Mouse (Mus musculus): ENCODE data around the gene Mis18bp1. TPM values are rescaled to one million over a fixed set of nuclear protein-coding genes. Genes with fewer than 3 reads are reported as not detected.
A peak's percentile ranks its signal among the peaks of the same experiment; 100 is the strongest.
"Not testable (repeated sequence)": the region's sequence is repeated elsewhere in the genome, so short reads cannot be mapped to it uniquely, and the experiment has no call there.

Mis18bp1 gene
- total and polyA plus RNA-seq, 3 experiments = 20.0 to 21.2 TPM; not detected in 1

GRCm38 (mm10) chr12:65187365-65187764 is 15.0 kb upstream of the Mis18bp1 start:
- peak; percentile 25 for DNase-seq (ENCODE audit: low read depth, low spot score)
- Histone ChIP-seq H3K4me1 (ENCODE audit: control insufficient read depth in 1 of 2, insufficient read depth in 2 of 2, low read length in 2 of 2) (no peaks in the 10 kb centered on the region), H3K27ac (ENCODE audit: control insufficient read depth, low read depth, low read length) (no peak overlapping the region), H3K9me3 (replicated peaks; ENCODE audit: insufficient read depth, low read length) (no peaks in the 10 kb centered on the region), H3K4me3 (ENCODE audit: control insufficient read depth in 1 of 2, insufficient read depth in 1 of 2, low read depth in 2 of 2, low read length in 2 of 2) (no peak overlapping the region), H3K79me2 (ENCODE audit: control insufficient read depth, insufficient read depth, low read length, poor library complexity) (no peaks in the 10 kb centered on the region), H3K9ac (ENCODE audit: control insufficient read depth, low read depth, low read length, poor library complexity, severe bottlenecking) (no peak overlapping the region), H3K27me3 (ENCODE audit: control insufficient read depth in 1 of 2, insufficient read depth in 2 of 2, low read length in 2 of 2) (no peaks in the 10 kb centered on the region), H3K36me3 (ENCODE audit: control insufficient read depth in 1 of 2, insufficient read depth in 2 of 2, low read length in 2 of 2) (no peaks in the 10 kb centered on the region)
- TF ChIP-seq CTCF (IDR thresholded peaks at IDR 0.05 in 2 of 3, conservative IDR thresholded peaks at IDR 0.05 in 1 of 3; ENCODE audit: control insufficient read depth in 1 of 3, insufficient read depth in 1 of 3, low read depth in 2 of 3, low read length in 3 of 3, poor library complexity in 1 of 3, severe bottlenecking in 1 of 3) (peak in 1 of 3 experiments; percentile 49; a peak in 3 of 6 replicates), KAT2A (conservative IDR thresholded peaks at IDR 0.05; ENCODE audit: low read depth, low read length) (no peak), SMC3 (IDR thresholded peaks at IDR 0.05; ENCODE audit: low read depth, low read length) (peak; percentile 51), RAD21 (IDR thresholded peaks at IDR 0.05; ENCODE audit: low read depth, low read length) (peak; percentile 66), POLR2A (IDR thresholded peaks at IDR 0.05; ENCODE audit: control insufficient read depth in 1 of 2, insufficient read depth in 1 of 2, low read depth in 1 of 2, low read length in 2 of 2, poor library complexity in 1 of 2) (no peak), ZC3H11A (IDR thresholded peaks at IDR 0.05; ENCODE audit: low read depth, low read length) (peak; percentile 38)

DNA sequence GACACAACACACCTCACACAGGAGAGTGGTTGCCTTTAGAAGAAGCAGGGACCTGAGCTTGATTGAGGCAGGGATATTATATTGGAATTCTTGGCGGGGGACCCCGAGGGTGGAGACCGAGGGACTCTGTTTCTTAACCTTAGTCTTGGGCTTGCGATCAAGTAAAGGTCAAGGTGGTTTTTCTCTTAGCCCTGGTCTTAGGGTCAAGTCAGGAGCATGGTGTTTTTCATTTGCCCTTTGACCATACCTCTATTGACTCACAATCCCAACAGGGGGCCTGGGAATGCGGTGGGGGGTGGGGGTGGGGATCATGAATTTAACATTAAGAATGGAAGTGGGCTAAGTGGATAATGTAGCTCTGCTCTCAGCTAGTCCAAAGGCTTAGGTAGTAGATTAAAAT is 1.3 kb upstream of the Mis18bp1 start:
- peaks cover 0 to 16% of the 10 kb centered on the region in 2 experiments; a peak in 2 of 4 replicates for H3K36me3 ChIP-seq (ENCODE audit: control insufficient read depth in 1 of 2, insufficient read depth in 2 of 2, low read length in 2 of 2)
- no peak overlapping the region for H3K9ac ChIP-seq (ENCODE audit: control insufficient read depth, low read depth, low read length, poor library complexity, severe bottlenecking)
- H3K9me3 ChIP-seq (replicated peaks; ENCODE audit: insufficient read depth, low read length) = no peaks in the 10 kb centered on the region
- DNase-seq (ENCODE audit: low read depth, low spot score) = no peak
- H3K27me3 ChIP-seq (ENCODE audit: control insufficient read depth in 1 of 2, insufficient read depth in 2 of 2, low read length in 2 of 2) = no peaks in the 10 kb centered on the region
- peak overlapping the region in 1 of 2 experiments; percentile 87; a peak in 3 of 4 replicates for H3K4me3 ChIP-seq (ENCODE audit: control insufficient read depth in 1 of 2, insufficient read depth in 1 of 2, low read depth in 2 of 2, low read length in 2 of 2)
- H3K79me2 ChIP-seq (ENCODE audit: control insufficient read depth, insufficient read depth, low read length, poor library complexity) = peaks cover 30% of the 10 kb centered on the region
- no peak for TF ChIP-seq NRF1 (IDR thresholded peaks at IDR 0.05; ENCODE audit: insufficient read depth, low read depth, low read length, poor library complexity, severe bottlenecking)
- no peak for TF ChIP-seq MAZ (IDR thresholded peaks at IDR 0.05; ENCODE audit: low read depth, low read length)
- no peak overlapping the region for H3K27ac ChIP-seq (ENCODE audit: control insufficient read depth, low read depth, low read length)
- H3K4me1 ChIP-seq (ENCODE audit: control insufficient read depth in 1 of 2, insufficient read depth in 2 of 2, low read length in 2 of 2) = peaks cover 0 to 12% of the 10 kb centered on the region in 2 experiments

- not testable (repeated sequence) for H3K9me3 ChIP-seq (replicated peaks; ENCODE audit: insufficient read depth, low read length); H3K27me3 ChIP-seq (ENCODE audit: control insufficient read depth in 1 of 2, insufficient read depth in 2 of 2, low read length in 2 of 2); DNase-seq (ENCODE audit: low read depth, low spot score)
- H3K4me1 ChIP-seq (ENCODE audit: control insufficient read depth in 1 of 2, insufficient read depth in 2 of 2, low read length in 2 of 2) = peaks cover 0 to 12% of the 10 kb centered on the region in 2 experiments
- H3K36me3 ChIP-seq (ENCODE audit: control insufficient read depth in 1 of 2, insufficient read depth in 2 of 2, low read length in 2 of 2) = peaks cover 0 to 16% of the 10 kb centered on the region in 2 experiments; a peak in 2 of 4 replicates
- H3K9ac ChIP-seq (ENCODE audit: control insufficient read depth, low read depth, low read length, poor library complexity, severe bottlenecking) = peak overlapping the region; percentile 94
- H3K4me3 ChIP-seq (ENCODE audit: control insufficient read depth in 1 of 2, insufficient read depth in 1 of 2, low read depth in 2 of 2, low read length in 2 of 2) = peak overlapping the region; percentile 61 to 87
- peak; percentile 14 to 80 (median 27); a peak in 4 of 6 replicates for TF ChIP-seq CTCF (IDR thresholded peaks at IDR 0.05 in 2 of 3, conservative IDR thresholded peaks at IDR 0.05 in 1 of 3; ENCODE audit: control insufficient read depth in 1 of 3, insufficient read depth in 1 of 3, low read depth in 2 of 3, low read length in 3 of 3, poor library complexity in 1 of 3, severe bottlenecking in 1 of 3)
- TF ChIP-seq MYC (IDR thresholded peaks at IDR 0.05; ENCODE audit: low read depth, low read length) = peak; percentile 87; the same call in 1 of the 2 replicates
- 0 out of 2 replicates have a peak, but pooled peaks have one; percentile 17 for TF ChIP-seq GATA1 (IDR thresholded peaks at IDR 0.05; ENCODE audit: low read depth, low read length)
- TF ChIP-seq TBP (IDR thresholded peaks at IDR 0.05; ENCODE audit: low read depth, low read length) = peak; percentile 9; the same call in 1 of the 2 replicates
- peak; percentile 24 for TF ChIP-seq RAD21 (IDR thresholded peaks at IDR 0.05; ENCODE audit: low read depth, low read length)
- peak; percentile 24; the same call in 1 of the 2 replicates for TF ChIP-seq ZC3H11A (IDR thresholded peaks at IDR 0.05; ENCODE audit: low read depth, low read length)
- peak; percentile 72 for TF ChIP-seq ZNF384 (IDR thresholded peaks at IDR 0.05; ENCODE audit: low read depth, low read length)
- 0 out of 2 replicates have a peak, but pooled peaks have one; percentile 21 for TF ChIP-seq JUND (IDR thresholded peaks at IDR 0.05; ENCODE audit: low read depth, low read length)
- 0 out of 2 replicates have a peak, but pooled peaks have one; percentile 1 for TF ChIP-seq NRF1 (IDR thresholded peaks at IDR 0.05; ENCODE audit: insufficient read depth, low read depth, low read length, poor library complexity, severe bottlenecking)
- TF ChIP-seq SMC3 (IDR thresholded peaks at IDR 0.05; ENCODE audit: low read depth, low read length) = peak; percentile 43
- H3K79me2 ChIP-seq (ENCODE audit: control insufficient read depth, insufficient read depth, low read length, poor library complexity) = peaks cover 38% of the 10 kb centered on the region
- peak overlapping the region; percentile 86 for H3K27ac ChIP-seq (ENCODE audit: control insufficient read depth, low read depth, low read length)
Measured at GRCm38 (mm10) chr12:65172959-65173358, 555 bp upstream of the Mis18bp1 start.

- H3K27me3 ChIP-seq (ENCODE audit: control insufficient read depth in 1 of 2, insufficient read depth in 2 of 2, low read length in 2 of 2); H3K4me1 ChIP-seq (ENCODE audit: control insufficient read depth in 1 of 2, insufficient read depth in 2 of 2, low read length in 2 of 2); H3K27ac ChIP-seq (ENCODE audit: control insufficient read depth, low read depth, low read length); H3K9me3 ChIP-seq (replicated peaks; ENCODE audit: insufficient read depth, low read length); H3K9ac ChIP-seq (ENCODE audit: control insufficient read depth, low read depth, low read length, poor library complexity, severe bottlenecking); DNase-seq (ENCODE audit: low read depth, low spot score); H3K79me2 ChIP-seq (ENCODE audit: control insufficient read depth, insufficient read depth, low read length, poor library complexity); H3K4me3 ChIP-seq (ENCODE audit: control insufficient read depth in 1 of 2, insufficient read depth in 1 of 2, low read depth in 2 of 2, low read length in 2 of 2): not testable (repeated sequence)
- H3K36me3 ChIP-seq (ENCODE audit: control insufficient read depth in 1 of 2, insufficient read depth in 2 of 2, low read length in 2 of 2) = peaks cover 0 to 41% of the 10 kb centered on the region in 2 experiments; a peak in 2 of 4 replicates
Measured at GRCm38 (mm10) chr12:65136121-65136520, 36.3 kb downstream of the Mis18bp1 start.

Data from MEL (cell line).